Mouse (Mus musculus) WW6 (cell line): ENCODE measurements at regions not wholly inside any gene's neighbourhood (a gene's known extent, or its start where the extent isn't known, plus 50 kb on each side); places are given as distances from the start of the nearest gene placed in this dataset.

Experiments
- DNase-seq: peaks from one replicate; pipeline ENCODE4 v3.0.0-alpha.2; 2013; ENCODE audit warnings: low read depth, low spot score

- no peak for DNase-seq
These were observed 386.9 kb upstream of the Castor2 start for GRCm38 (mm10) chr5:133712652-133713051.

- no peak for DNase-seq
These were observed 390.6 kb upstream of the Castor2 start for GRCm38 (mm10) chr5:133708881-133709280.

GRCm38 (mm10) chr5:133686206-133686605 is 413.3 kb upstream of the Castor2 start:
- DNase-seq = no peak

- DNase-seq = no peak
These were observed 416.5 kb upstream of the Castor2 start for GRCm38 (mm10) chr5:133683021-133683420.

GRCm38 (mm10) chr5:133676791-133677450 is 422.6 kb upstream of the Castor2 start:
- DNase-seq = no peak

- no peak for DNase-seq
These were observed 423.9 kb upstream of the Castor2 start for GRCm38 (mm10) chr5:133675636-133676035.

GRCm38 (mm10) chr5:133666473-133666872 is 433.0 kb upstream of the Castor2 start:
- peak; percentile 52 for DNase-seq

- DNase-seq = no peak
These were observed 436.8 kb upstream of the Castor2 start for GRCm38 (mm10) chr5:133662474-133663256.

- DNase-seq = no peak
These were observed 439.2 kb upstream of the Castor2 start for GRCm38 (mm10) chr5:133660351-133660750.

- no peak for DNase-seq
These were observed 442.7 kb upstream of the Castor2 start for GRCm38 (mm10) chr5:133656837-133657236.

- DNase-seq = no peak
These were observed 446.1 kb upstream of the Castor2 start for GRCm38 (mm10) chr5:133653431-133653830.

GRCm38 (mm10) chr5:133650246-133650645 is 449.3 kb upstream of the Castor2 start:
- DNase-seq = no peak

GRCm38 (mm10) chr5:133645696-133646195 is 453.8 kb upstream of the Castor2 start:
- no peak for DNase-seq

- DNase-seq = no peak
These were observed 456.2 kb upstream of the Castor2 start for GRCm38 (mm10) chr5:133643326-133643725.

- no peak for DNase-seq
These were observed 465.0 kb upstream of the Castor2 start for GRCm38 (mm10) chr5:133634481-133634880.

- no peak for DNase-seq
These were observed 467.7 kb upstream of the Castor2 start for GRCm38 (mm10) chr5:133631812-133632211.

GRCm38 (mm10) chr5:133619347-133619746 is 480.2 kb upstream of the Castor2 start:
- no peak for DNase-seq

GRCm38 (mm10) chr5:133601241-133601739 is 498.2 kb upstream of the Castor2 start:
- DNase-seq = no peak

GRCm38 (mm10) chr5:133600630-133601029 is 498.9 kb upstream of the Castor2 start:
- DNase-seq = no peak

- DNase-seq = no peak
These were observed 501.4 kb upstream of the Castor2 start for GRCm38 (mm10) chr5:133598105-133598504.

GRCm38 (mm10) chr5:133586492-133586891 is 513.0 kb upstream of the Castor2 start:
- DNase-seq = no peak

GRCm38 (mm10) chr5:133585181-133585580 is 514.3 kb upstream of the Castor2 start:
- no peak for DNase-seq

- DNase-seq = no peak
These were observed 522.9 kb upstream of the Castor2 start for GRCm38 (mm10) chr5:133576595-133576994.
